Mouse (Mus musculus) mammary gland, adult 2 months (tissue): Measurements from ENCODE around the gene Mlh1. TPM values are rescaled to one million over a fixed set of nuclear protein-coding genes. Genes with fewer than 3 reads are reported as not detected.

Experiments used
- polyA plus RNA-seq: library from polyadenylated mRNA; depleted of rRNA; stranded (reverse); fragments of >200 nt; gene quantifications from 2 replicates; pipeline ENCODE4 v1.2.3, GENCODE M21; 2012; ENCODE audit warnings: low replicate concordance; rRNA removed

The Mlh1 gene
- 14.5 and 21.4 TPM in 2 replicates for polyA plus RNA-seq

GRCm38 (mm10) chr9:111271434-111272160 lies at the start of gene Mlh1, which contains the start of gene Epm2aip1:
TSS of gene Mlh1 (minus strand) at chr9:111271791.
TSS of gene Epm2aip1 (plus strand) at chr9:111271929.

GRCm38 (mm10) chr9:111311031-111311842 lies 39.6 kb upstream of the Mlh1 start, which contains the start of gene Trank1:
TSS of gene Trank1 (plus strand) at chr9:111311739.

Other genes starting within 250 kb of the Mlh1 start
- 4.3 and 7.2 TPM in 2 replicates for gene Ccrl2, start 214.3 kb downstream of the Mlh1 start, polyA plus RNA-seq
- gene Lrrfip2, start 154.2 kb downstream of the Mlh1 start, polyA plus RNA-seq: 11.5 and 19.9 TPM in 2 replicates
- 7.8 and 14.9 TPM in 2 replicates for gene Epm2aip1, start 138 bp upstream of the Mlh1 start, polyA plus RNA-seq
- 0.06 and 0.24 TPM in 2 replicates for gene Trank1, start 39.9 kb upstream of the Mlh1 start, polyA plus RNA-seq
- 0.56 and 1.1 TPM in 2 replicates for gene Dclk3, start 167.3 kb upstream of the Mlh1 start, polyA plus RNA-seq